Comparison of ENCODE assay signal across 8 mouse cellular contexts in the genomic region with DNA sequence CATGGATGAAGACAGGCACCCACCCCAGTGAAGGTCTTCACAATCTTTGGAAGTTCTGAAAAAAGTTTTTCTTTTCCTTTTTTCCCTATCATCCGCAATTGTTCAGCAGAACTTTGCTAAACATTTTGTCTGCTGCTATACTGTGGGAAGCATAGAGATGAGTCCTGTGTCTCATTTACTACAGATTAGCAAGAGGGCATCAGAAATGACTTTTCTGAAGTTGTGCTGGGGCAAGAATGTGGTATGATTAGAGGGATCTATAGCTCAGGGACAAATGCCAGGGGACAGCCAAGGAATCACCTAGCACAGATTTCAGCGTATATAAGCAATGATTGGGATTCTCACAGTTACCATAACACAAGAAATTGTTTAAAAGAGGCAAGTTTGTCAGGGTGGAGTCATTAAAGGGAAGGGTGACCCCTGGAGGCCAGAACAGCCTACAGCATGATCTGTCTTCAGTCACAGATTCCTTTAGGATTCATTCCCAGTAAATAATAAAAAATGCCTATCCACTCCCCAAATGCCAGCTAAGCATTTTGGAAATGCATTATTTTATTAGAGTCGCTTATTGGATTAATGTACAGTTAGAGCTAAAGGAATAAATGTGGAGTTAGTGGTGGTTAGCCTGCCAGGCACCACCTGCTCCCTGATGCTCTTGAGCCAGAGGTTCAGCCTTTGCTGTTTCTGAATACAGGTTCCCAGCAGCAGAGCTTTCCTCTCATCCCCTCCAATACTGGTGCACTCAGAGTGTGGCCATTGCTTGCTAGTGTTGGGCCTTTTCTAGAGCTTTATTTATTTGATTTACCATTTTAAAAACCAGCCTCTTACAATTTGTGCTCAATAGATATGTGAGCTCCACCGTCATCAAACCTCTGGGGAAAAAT.
DNase-seq lines count a peak whose midpoint lies in the region; ATAC-seq and TF ChIP-seq lines count a peak whose summit lies in the region.

No protein-coding gene starts in this region.

- TF ChIP-seq POLR2A in liver, adult 2 months (IDR thresholded peaks at IDR 0.05; ENCODE audit: extremely low read depth, insufficient read depth, low read length), result no peak
- no peak for TF ChIP-seq POLR2A in thymus, adult 2 months (IDR thresholded peaks at IDR 0.05; ENCODE audit: control insufficient read depth, extremely low read depth, insufficient read depth, low read length, poor library complexity)

- H3K36me3 ChIP-seq in liver, adult 2 months (ENCODE audit: control insufficient read depth, insufficient read depth, low read length), result no peaks in the 10 kb centered on the region
- no peaks in the 10 kb centered on the region for H3K36me3 ChIP-seq in liver, embryonic 11.5 days (ENCODE audit: control insufficient read depth, insufficient read depth, low read length)
- no peaks in the 10 kb centered on the region for H3K36me3 ChIP-seq in hindbrain, embryonic 10.5 days
- no peaks in the 10 kb centered on the region for H3K36me3 ChIP-seq in thymus, adult 2 months (ENCODE audit: control insufficient read depth, insufficient read depth, low read length)

- WGBS in liver, adult 2 months, result 50% methylated on average over 4 of the region's 4 CpGs
- WGBS in liver, embryonic 11.5 days, result 45% methylated on average over 4 of the region's 4 CpGs
- WGBS in hindbrain, embryonic 10.5 days, result 46% methylated on average over 4 of the region's 4 CpGs
- 56% methylated on average over 4 of the region's 4 CpGs for WGBS in thymus, adult 2 months

- TF ChIP-seq CTCF in liver, adult 2 months (IDR thresholded peaks at IDR 0.05; ENCODE audit: low read depth, low read length), result 0 out of 2 replicates have a peak, but pooled peaks have one; percentile 3
- no peak for TF ChIP-seq CTCF in thymus, adult 2 months (IDR thresholded peaks at IDR 0.05; ENCODE audit: borderline replicate concordance, control insufficient read depth, extremely low read depth, insufficient read depth, low read length, poor library complexity)

- ATAC-seq in liver, embryonic 11.5 days (replicated peaks; ENCODE audit: low FRiP score), result no peak

- DNase-seq in liver, adult 2 months (ENCODE audit: extremely low read depth, low read depth, low spot score), result no peak
- DNase-seq in liver, embryonic 11.5 days (ENCODE audit: low spot score), result no peak
- DNase-seq in NIH3T3 (ENCODE audit: low read depth), result peak; percentile 72
- DNase-seq in embryo, embryonic 10 days (ENCODE audit: low spot score), result peak; percentile 76
- peak; percentile 55 for DNase-seq in hindbrain, embryonic 10.5 days (ENCODE audit: low spot score)
- peak; percentile 47 for DNase-seq in left cerebral cortex, postnatal 4 days
- no peak for DNase-seq in thymus, adult 2 months
- no peak for DNase-seq in thymus, postnatal 25 days

- no peaks in the 10 kb centered on the region for H3K4me1 ChIP-seq in liver, adult 2 months (ENCODE audit: control insufficient read depth, insufficient read depth, low read length)
- H3K4me1 ChIP-seq in liver, embryonic 11.5 days (replicated peaks; ENCODE audit: control insufficient read depth, insufficient read depth, low read length), result no peaks in the 10 kb centered on the region
- peaks cover 37% of the 10 kb centered on the region for H3K4me1 ChIP-seq in hindbrain, embryonic 10.5 days (replicated peaks)
- H3K4me1 ChIP-seq in thymus, adult 2 months (replicated peaks; ENCODE audit: control insufficient read depth, insufficient read depth, low read length), result no peaks in the 10 kb centered on the region

- H3K27me3 ChIP-seq in liver, adult 2 months (ENCODE audit: control insufficient read depth, insufficient read depth, low read length), result no peaks in the 10 kb centered on the region
- H3K27me3 ChIP-seq in liver, embryonic 11.5 days (replicated peaks; ENCODE audit: control insufficient read depth, insufficient read depth, low read length), result no peaks in the 10 kb centered on the region
- H3K27me3 ChIP-seq in hindbrain, embryonic 10.5 days (ENCODE audit: insufficient read depth, poor library complexity, severe bottlenecking), result no peaks in the 10 kb centered on the region
- no peaks in the 10 kb centered on the region for H3K27me3 ChIP-seq in thymus, adult 2 months (ENCODE audit: control insufficient read depth, insufficient read depth, low read length)

- H3K4me3 ChIP-seq in liver, adult 2 months (ENCODE audit: insufficient read depth, low read depth, low read length), result no peak overlapping the region
- no peak overlapping the region for H3K4me3 ChIP-seq in liver, embryonic 11.5 days (ENCODE audit: low read depth, low read length)
- H3K4me3 ChIP-seq in hindbrain, embryonic 10.5 days, result no peak overlapping the region
- no peak overlapping the region for H3K4me3 ChIP-seq in thymus, adult 2 months (ENCODE audit: control insufficient read depth, insufficient read depth, low read length)

- no peaks in the 10 kb centered on the region for H3K79me2 ChIP-seq in liver, adult 2 months (ENCODE audit: control insufficient read depth, insufficient read depth, low read length)

- H3K4me2 ChIP-seq in liver, embryonic 11.5 days, result no peak overlapping the region

- no peaks in the 10 kb centered on the region for H3K9me3 ChIP-seq in liver, embryonic 11.5 days (ENCODE audit: control insufficient read depth, low read length)
- H3K9me3 ChIP-seq in hindbrain, embryonic 10.5 days, result no peaks in the 10 kb centered on the region

- intact Hi-C loops in left cerebral cortex, postnatal 4 days (cut with DNase I), result no loop called here

- no peak overlapping the region for H3K9ac ChIP-seq in liver, adult 2 months (ENCODE audit: low read depth, low read length)
- H3K9ac ChIP-seq in liver, embryonic 11.5 days (ENCODE audit: low read depth, low read length), result no peak overlapping the region

- H3K27ac ChIP-seq in liver, adult 2 months (replicated peaks; ENCODE audit: insufficient read depth, low read depth, low read length), result no peak overlapping the region
- no peak overlapping the region for H3K27ac ChIP-seq in liver, embryonic 11.5 days (ENCODE audit: low read depth, low read length)
- H3K27ac ChIP-seq in hindbrain, embryonic 10.5 days, result 0 out of 2 replicates have a peak overlapping the region, but pooled peaks have one; percentile 42
- no peak overlapping the region for H3K27ac ChIP-seq in thymus, adult 2 months (ENCODE audit: control insufficient read depth, insufficient read depth, low read length)

Comparison
In these comparisons a context has a peak if more than half of its experiments do, and no peak if none do; other contexts are left out.
1. DNase-seq: peak in NIH3T3 (single experiment), embryo, embryonic 10 days (single experiment), hindbrain, embryonic 10.5 days (single experiment) and left cerebral cortex, postnatal 4 days (single experiment); none in liver, adult 2 months (single experiment), liver, embryonic 11.5 days (single experiment), thymus, adult 2 months (single experiment) and thymus, postnatal 25 days (single experiment).